Mouse (Mus musculus) kidney, postnatal 0 days (tissue): ENCODE measurements around the gene Mex3d. TPM values are rescaled to one million over a fixed set of nuclear protein-coding genes. Genes with fewer than 3 reads are reported as not detected.

Experiments used
- ATAC-seq: fragments of 200-750 bp; cut with Nextera tagmentation; replicated peaks from 2 replicates; pipeline ENCODE4 v1.8.0; 2017; ENCODE audit warnings: low read depth, moderate number of reproducible peaks, moderate TSS enrichment, moderate library complexity; ENCODE audit not compliant: low FRiP score
- DNase-seq: peaks from one replicate; pipeline ENCODE4 v3.0.0-alpha.2; 2016; ENCODE audit warnings: low spot score
- H3K27ac ChIP-seq: fragments of 300-500 bp; sonication (generic); 2 replicates; pipeline ENCODE4 v1.5.1; 2014; ENCODE audit warnings: mild to moderate bottlenecking
- H3K27me3 ChIP-seq: fragments of 300-500 bp; sonication (generic); 2 replicates; pipeline ENCODE4 v1.6.1; 2014; ENCODE audit warnings: low read length, mixed read lengths; ENCODE audit not compliant: insufficient read depth
- H3K36me3 ChIP-seq: fragments of 300-500 bp; sonication (generic); 2 replicates; pipeline ENCODE4 v1.6.1; 2014; ENCODE audit warnings: low read length, mixed read lengths; ENCODE audit not compliant: insufficient read depth
- H3K4me1 ChIP-seq: fragments of 300-500 bp; sonication (generic); replicated peaks from 2 replicates; pipeline ENCODE4 v1.6.1; 2014; ENCODE audit warnings: antibody characterized with exemption, low read length, mixed read lengths; ENCODE audit not compliant: insufficient read depth
- H3K4me2 ChIP-seq: fragments of 300-500 bp; sonication (generic); 2 replicates; pipeline ENCODE4 v1.6.1; 2014; ENCODE audit warnings: mild to moderate bottlenecking, low read length, moderate library complexity, mixed read lengths
- H3K4me3 ChIP-seq: fragments of 300-500 bp; sonication (generic); replicated peaks from 2 replicates; pipeline ENCODE4 v1.5.1; 2014; ENCODE audit warnings: low read depth, low read length
- H3K9ac ChIP-seq: fragments of 300-500 bp; sonication (generic); 2 replicates; pipeline ENCODE4 v1.6.1; 2014; ENCODE audit warnings: low read depth, low read length
- H3K9me3 ChIP-seq: fragments of 300-500 bp; sonication (generic); replicated peaks from 2 replicates; pipeline ENCODE4 v1.6.1; 2016; ENCODE audit warnings: low read length, inconsistent platforms, mixed read lengths
- CTCF ChIP-seq: IDR thresholded peaks from 2 replicates; pipeline ENCODE4 v1.5.1; 2016; ENCODE audit warnings: antibody characterized with exemption, low read depth, mild to moderate bottlenecking, moderate library complexity
- WGBS: fragments of 180-500 bp; shearing (Covaris S2); extraction: QIAGEN DNeasy Blood & Tissue Kit; methylation state at CpG from one replicate; pipeline ENCODE4 v1.1.7; 2014; 5-methylcytosine and 5-hydroxymethylcytosine counted together
- polyA plus RNA-seq: library from polyadenylated mRNA; unstranded; fragments of >200 nt; fragmentation: Nextera tagmentation; extraction: Ambion mirVana; gene quantifications from 2 replicates; pipeline ENCODE4 v1.2.1, GENCODE M21; 2015

The Mex3d gene
- polyA plus RNA-seq, 1 experiment from 2014 or later = 7.8 TPM

GRCm38 (mm10) chr10:80367954-80368353, 19.5 kb downstream of the Mex3d start:
- 31% methylated on average over 5 of the region's 5 CpGs for WGBS
- Histone ChIP-seq H3K4me2 (no peak overlapping the region), H3K27ac (no peak overlapping the region), H3K9me3 (no peaks in the 10 kb centered on the region), H3K27me3 (no peaks in the 10 kb centered on the region), H3K4me1 (no peaks in the 10 kb centered on the region), H3K4me3 (no peak overlapping the region), H3K9ac (no peak overlapping the region), H3K36me3 (no peaks in the 10 kb centered on the region)
- ATAC-seq (no peak), DNase-seq (no peak)
- TF ChIP-seq CTCF = no peak

GRCm38 (mm10) chr10:80365736-80366135, 21.7 kb downstream of the Mex3d start:
- Histone ChIP-seq H3K27me3 (no peaks in the 10 kb centered on the region), H3K4me2 (no peak overlapping the region), H3K9ac (no peak overlapping the region), H3K36me3 (no peaks in the 10 kb centered on the region), H3K9me3 (no peaks in the 10 kb centered on the region), H3K4me3 (no peak overlapping the region), H3K27ac (no peak overlapping the region), H3K4me1 (no peaks in the 10 kb centered on the region)
- TF ChIP-seq CTCF = no peak
- 71% methylated on average over 6 of the region's 6 CpGs for WGBS
- ATAC-seq = no peak
- no peak for DNase-seq

GRCm38 (mm10) chr10:80363734-80364133, 23.7 kb downstream of the Mex3d start:
- no peak for TF ChIP-seq CTCF
- H3K4me1 ChIP-seq = no peaks in the 10 kb centered on the region
- 25% methylated on average over 6 of the region's 6 CpGs for WGBS
- DNase-seq (no peak), ATAC-seq (no peak)
- H3K27me3 ChIP-seq = no peaks in the 10 kb centered on the region
- no peak overlapping the region for H3K27ac ChIP-seq
- no peak overlapping the region for H3K4me2 ChIP-seq
- no peaks in the 10 kb centered on the region for H3K9me3 ChIP-seq
- no peak overlapping the region for H3K9ac ChIP-seq
- no peaks in the 10 kb centered on the region for H3K36me3 ChIP-seq
- no peak overlapping the region for H3K4me3 ChIP-seq

GRCm38 (mm10) chr10:80357994-80358639, 29.3 kb downstream of the Mex3d start:
- ATAC-seq (peak; percentile 55), DNase-seq (no peak)
- 0 out of 2 replicates have a peak overlapping the region, but pooled peaks have one; percentile 23 for H3K9ac ChIP-seq
- H3K36me3 ChIP-seq = no peaks in the 10 kb centered on the region
- no peak overlapping the region for H3K27ac ChIP-seq
- peaks cover 32% of the 10 kb centered on the region for H3K27me3 ChIP-seq
- no peaks in the 10 kb centered on the region for H3K9me3 ChIP-seq
- no peak overlapping the region for H3K4me3 ChIP-seq
- 5% methylated on average over 31 of the region's 31 CpGs for WGBS
- peak overlapping the region; percentile 42 for H3K4me2 ChIP-seq
- H3K4me1 ChIP-seq = peaks cover 13% of the 10 kb centered on the region; the same call in 1 of the 2 replicates
- peak; percentile 48 for TF ChIP-seq CTCF

GRCm38 (mm10) chr10:80357336-80357735, 30.1 kb downstream of the Mex3d start:
- ATAC-seq = no peak
- H3K9me3 ChIP-seq = no peaks in the 10 kb centered on the region
- peak overlapping the region; percentile 42 for H3K4me2 ChIP-seq
- no peak overlapping the region for H3K9ac ChIP-seq
- TF ChIP-seq CTCF = no peak
- peaks cover 32% of the 10 kb centered on the region for H3K27me3 ChIP-seq
- H3K36me3 ChIP-seq = no peaks in the 10 kb centered on the region
- 27% methylated on average over 7 of the region's 7 CpGs for WGBS
- no peak overlapping the region for H3K27ac ChIP-seq
- no peak overlapping the region for H3K4me3 ChIP-seq
- DNase-seq = no peak
- H3K4me1 ChIP-seq = peaks cover 13% of the 10 kb centered on the region; the same call in 1 of the 2 replicates

- ATAC-seq = no peak
These were observed 30.7 kb downstream of the Mex3d start for GRCm38 (mm10) chr10:80356737-80357136.

More at GRCm38 (mm10) chr10:80356737-80357136, 30.7 kb downstream of the Mex3d start:
- Histone ChIP-seq H3K9me3 (no peaks in the 10 kb centered on the region), H3K4me3 (peak overlapping the region; percentile 27), H3K36me3 (no peaks in the 10 kb centered on the region), H3K4me1 (peaks cover 13% of the 10 kb centered on the region; the same call in 1 of the 2 replicates), H3K4me2 (peak overlapping the region; percentile 53), H3K9ac (no peak overlapping the region; the same call in 1 of the 2 replicates), H3K27ac (no peak overlapping the region), H3K27me3 (peaks cover 32% of the 10 kb centered on the region)
- DNase-seq = no peak
- 2% methylated on average over 33 of the region's 34 CpGs for WGBS
- no peak for TF ChIP-seq CTCF
